Mouse (Mus musculus): Measurements from ENCODE around the gene Ctnnd1. TPM values are rescaled to one million over a fixed set of nuclear protein-coding genes. Genes with fewer than 3 reads are reported as not detected.

Gene Ctnnd1
- total and polyA plus RNA-seq, 3 experiments, result 11.5 to 31.6 TPM; not detected in 1

- Histone ChIP-seq H3K4me3 (ENCODE audit: control insufficient read depth in 1 of 2, insufficient read depth in 1 of 2, low read depth in 2 of 2, low read length in 2 of 2) (no peak overlapping the region), H3K9me3 (replicated peaks; ENCODE audit: insufficient read depth, low read length) (no peaks in the 10 kb centered on the region), H3K79me2 (ENCODE audit: control insufficient read depth, insufficient read depth, low read length, poor library complexity) (no peaks in the 10 kb centered on the region), H3K27ac (ENCODE audit: control insufficient read depth, low read depth, low read length) (no peak overlapping the region), H3K4me1 (ENCODE audit: control insufficient read depth in 1 of 2, insufficient read depth in 2 of 2, low read length in 2 of 2) (peaks cover 0 to 6% of the 10 kb centered on the region in 2 experiments; a peak in 3 of 4 replicates), H3K9ac (ENCODE audit: control insufficient read depth, low read depth, low read length, poor library complexity, severe bottlenecking) (no peak overlapping the region), H3K36me3 (ENCODE audit: control insufficient read depth in 1 of 2, insufficient read depth in 2 of 2, low read length in 2 of 2) (peaks cover 16 to 25% of the 10 kb centered on the region in 2 experiments), H3K27me3 (ENCODE audit: control insufficient read depth in 1 of 2, insufficient read depth in 2 of 2, low read length in 2 of 2) (no peaks in the 10 kb centered on the region)
- DNase-seq (ENCODE audit: low read depth, low spot score), result no peak
- TF ChIP-seq NRF1 (IDR thresholded peaks at IDR 0.05; ENCODE audit: insufficient read depth, low read depth, low read length, poor library complexity, severe bottlenecking) (no peak), POLR2A (IDR thresholded peaks at IDR 0.05; ENCODE audit: control insufficient read depth in 1 of 2, insufficient read depth in 1 of 2, low read depth in 1 of 2, low read length in 2 of 2, poor library complexity in 1 of 2) (0 out of 4 replicates have a peak, but pooled peaks of 1 of the 2 experiments have one; percentile 0)
Observed at GRCm38 (mm10) chr2:84690050-84690449, 39.5 kb upstream of the Ctnnd1 start.

- DNase-seq (ENCODE audit: low read depth, low spot score), result peak; percentile 35
- peak; percentile 47; the same call in 1 of the 2 replicates for TF ChIP-seq ZMIZ1 (IDR thresholded peaks at IDR 0.05; ENCODE audit: low read depth, low read length)
- peak; percentile 86 for TF ChIP-seq TAL1 (IDR thresholded peaks at IDR 0.05; ENCODE audit: low read length)
- TF ChIP-seq RCOR1 (IDR thresholded peaks at IDR 0.05; ENCODE audit: low read depth, low read length), result peak; percentile 63; the same call in 1 of the 2 replicates
- TF ChIP-seq ZC3H11A (IDR thresholded peaks at IDR 0.05; ENCODE audit: low read depth, low read length), result no peak
- TF ChIP-seq EP300 (IDR thresholded peaks at IDR 0.05; ENCODE audit: low read depth in 1 of 2, low read length in 2 of 2), result peak; percentile 73 to 74
- peak; percentile 58 for TF ChIP-seq GATA1 (IDR thresholded peaks at IDR 0.05; ENCODE audit: low read depth, low read length)
- no peak for TF ChIP-seq CHD2 (IDR thresholded peaks at IDR 0.05; ENCODE audit: low read length)
- TF ChIP-seq TCF12 (IDR thresholded peaks at IDR 0.05; ENCODE audit: low read depth, low read length), result peak; percentile 81; the same call in 1 of the 2 replicates
- Histone ChIP-seq H3K27me3 (ENCODE audit: control insufficient read depth in 1 of 2, insufficient read depth in 2 of 2, low read length in 2 of 2) (no peaks in the 10 kb centered on the region), H3K9me3 (replicated peaks; ENCODE audit: insufficient read depth, low read length) (no peaks in the 10 kb centered on the region), H3K27ac (ENCODE audit: control insufficient read depth, low read depth, low read length) (no peak overlapping the region), H3K9ac (ENCODE audit: control insufficient read depth, low read depth, low read length, poor library complexity, severe bottlenecking) (no peak overlapping the region), H3K36me3 (ENCODE audit: control insufficient read depth in 1 of 2, insufficient read depth in 2 of 2, low read length in 2 of 2) (peaks cover 21% of the 10 kb centered on the region in 2 experiments), H3K4me3 (ENCODE audit: control insufficient read depth in 1 of 2, insufficient read depth in 1 of 2, low read depth in 2 of 2, low read length in 2 of 2) (no peak overlapping the region), H3K4me1 (ENCODE audit: control insufficient read depth in 1 of 2, insufficient read depth in 2 of 2, low read length in 2 of 2) (peaks cover 5 to 6% of the 10 kb centered on the region in 2 experiments), H3K79me2 (ENCODE audit: control insufficient read depth, insufficient read depth, low read length, poor library complexity) (no peaks in the 10 kb centered on the region)
Observed at GRCm38 (mm10) chr2:84688080-84688844, 37.7 kb upstream of the Ctnnd1 start.

- H3K27me3 ChIP-seq (ENCODE audit: control insufficient read depth in 1 of 2, insufficient read depth in 2 of 2, low read length in 2 of 2), result no peaks in the 10 kb centered on the region
- peaks cover 13% of the 10 kb centered on the region for H3K79me2 ChIP-seq (ENCODE audit: control insufficient read depth, insufficient read depth, low read length, poor library complexity)
- peaks cover 8 to 21% of the 10 kb centered on the region in 2 experiments for H3K36me3 ChIP-seq (ENCODE audit: control insufficient read depth in 1 of 2, insufficient read depth in 2 of 2, low read length in 2 of 2)
- H3K4me3 ChIP-seq (ENCODE audit: control insufficient read depth in 1 of 2, insufficient read depth in 1 of 2, low read depth in 2 of 2, low read length in 2 of 2), result peak overlapping the region; percentile 41 to 47
- H3K9me3 ChIP-seq (replicated peaks; ENCODE audit: insufficient read depth, low read length), result no peaks in the 10 kb centered on the region
- H3K4me1 ChIP-seq (ENCODE audit: control insufficient read depth in 1 of 2, insufficient read depth in 2 of 2, low read length in 2 of 2), result peaks cover 7 to 13% of the 10 kb centered on the region in 2 experiments
- H3K9ac ChIP-seq (ENCODE audit: control insufficient read depth, low read depth, low read length, poor library complexity, severe bottlenecking), result peak overlapping the region; percentile 66
- peak; percentile 84 for DNase-seq (ENCODE audit: low read depth, low spot score)
- H3K27ac ChIP-seq (ENCODE audit: control insufficient read depth, low read depth, low read length), result peak overlapping the region; percentile 98
- peak; percentile 44; the same call in 1 of the 2 replicates for TF ChIP-seq RCOR1 (IDR thresholded peaks at IDR 0.05; ENCODE audit: low read depth, low read length)
- TF ChIP-seq NELFE (IDR thresholded peaks at IDR 0.05; ENCODE audit: low read depth, low read length), result no peak
- TF ChIP-seq MXI1 (IDR thresholded peaks at IDR 0.05; ENCODE audit: low read depth, low read length), result no peak; the same call in 1 of the 2 replicates
- no peak for TF ChIP-seq ZKSCAN1 (IDR thresholded peaks at IDR 0.05; ENCODE audit: low read depth, low read length)
- TF ChIP-seq MAZ (IDR thresholded peaks at IDR 0.05; ENCODE audit: low read depth, low read length), result no peak; the same call in 1 of the 2 replicates
- TF ChIP-seq CHD2 (IDR thresholded peaks at IDR 0.05; ENCODE audit: low read length), result no peak
- TF ChIP-seq ZMIZ1 (IDR thresholded peaks at IDR 0.05; ENCODE audit: low read depth, low read length), result no peak
- 0 out of 2 replicates have a peak, but pooled peaks have one; percentile 37 for TF ChIP-seq ZNF384 (IDR thresholded peaks at IDR 0.05; ENCODE audit: low read depth, low read length)
- TF ChIP-seq MYC (IDR thresholded peaks at IDR 0.05; ENCODE audit: low read depth, low read length), result no peak
- TF ChIP-seq UBTF (IDR thresholded peaks at IDR 0.05; ENCODE audit: borderline replicate concordance, insufficient read depth, low read depth, low read length), result no peak
- TF ChIP-seq JUND (IDR thresholded peaks at IDR 0.05; ENCODE audit: low read depth, low read length), result no peak
- 0 out of 4 replicates have a peak, but pooled peaks of 1 of the 2 experiments have one; percentile 18 for TF ChIP-seq POLR2A (IDR thresholded peaks at IDR 0.05; ENCODE audit: control insufficient read depth in 1 of 2, insufficient read depth in 1 of 2, low read depth in 1 of 2, low read length in 2 of 2, poor library complexity in 1 of 2)
- no peak for TF ChIP-seq CHD1 (IDR thresholded peaks at IDR 0.05; ENCODE audit: low read depth, low read length)
- TF ChIP-seq MAX (IDR thresholded peaks at IDR 0.05; ENCODE audit: low read length), result no peak
- TF ChIP-seq USF1 (IDR thresholded peaks at IDR 0.05; ENCODE audit: low read depth, low read length), result no peak
- no peak for TF ChIP-seq MEF2A (IDR thresholded peaks at IDR 0.05; ENCODE audit: extremely low read depth, insufficient replicate concordance, low read depth, low read length, poor library complexity, severe bottlenecking)
Observed at GRCm38 (mm10) chr2:84682605-84683183, 32.1 kb upstream of the Ctnnd1 start.
